Mouse (Mus musculus): ENCODE data around the gene Tspan15.

Tspan15 gene

GRCm38 (mm10) chr10:62186882-62187281 lies 44.2 kb downstream of the Tspan15 start:
- DNase-seq: peak; percentile 77 to 88

GRCm38 (mm10) chr10:62183053-62183452 lies 48.0 kb downstream of the Tspan15 start:
- DNase-seq: peak; percentile 89 to 95

GRCm38 (mm10) chr10:62182471-62183014 lies 48.5 kb downstream of the Tspan15 start:
- DNase-seq: no peak

- DNase-seq: no peak
Observed at GRCm38 (mm10) chr10:62181701-62182100, 49.4 kb downstream of the Tspan15 start.

- DNase-seq: no peak
Observed at GRCm38 (mm10) chr10:62179944-62180343, 51.1 kb downstream of the Tspan15 start.

GRCm38 (mm10) chr10:62174533-62175313 lies 56.3 kb downstream of the Tspan15 start:
- no peak for DNase-seq

GRCm38 (mm10) chr10:62173941-62174448 lies 57.1 kb downstream of the Tspan15 start:
- no peak for DNase-seq

GRCm38 (mm10) chr10:62172841-62173553 lies 58.1 kb downstream of the Tspan15 start:
- DNase-seq: no peak

- DNase-seq: no peak
Observed at GRCm38 (mm10) chr10:62162410-62162809, 68.6 kb downstream of the Tspan15 start.

GRCm38 (mm10) chr10:62149929-62150328 lies 81.1 kb downstream of the Tspan15 start:
- DNase-seq: no peak

- DNase-seq: no peak
Observed at GRCm38 (mm10) chr10:62147466-62148248, 83.4 kb downstream of the Tspan15 start.

GRCm38 (mm10) chr10:62145957-62146356 lies 85.1 kb downstream of the Tspan15 start:
- no peak for DNase-seq

GRCm38 (mm10) chr10:62143820-62144219 lies 87.2 kb downstream of the Tspan15 start, which contains the start of gene Fam241b:
Gene Fam241b (minus strand): TSS chr10:62143920.
- no peak for DNase-seq

- no peak for DNase-seq
Observed at GRCm38 (mm10) chr10:62138040-62138439, 93.0 kb downstream of the Tspan15 start.

- no peak for DNase-seq
Observed at GRCm38 (mm10) chr10:62137150-62137549, 93.9 kb downstream of the Tspan15 start.

GRCm38 (mm10) chr10:62135696-62136470 lies 95.2 kb downstream of the Tspan15 start:
- no peak for DNase-seq

Data from lung, postnatal 4 days (tissue).